ENCODE assay signal across 8 mouse cellular contexts in the genomic region with DNA sequence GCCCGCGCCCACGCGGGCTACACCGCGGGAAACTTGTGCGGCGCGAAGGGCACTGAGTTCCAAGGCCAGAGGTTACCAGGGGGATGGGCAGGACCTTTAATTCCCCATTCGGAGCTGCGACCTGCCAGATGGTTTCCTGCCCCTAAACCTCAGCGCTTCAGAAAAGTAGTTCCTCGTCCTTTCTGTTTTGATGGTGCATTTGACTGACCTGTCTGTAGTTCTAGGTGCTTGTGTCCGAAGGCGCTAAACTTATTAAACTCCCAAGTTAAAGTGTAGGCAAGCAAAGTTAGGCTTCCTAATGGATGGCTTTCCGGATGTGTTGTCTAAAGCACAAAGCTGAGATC. TPM values are rescaled to one million over a fixed set of nuclear protein-coding genes. Genes with fewer than 3 reads are reported as not detected.
DNase-seq lines count a peak whose midpoint lies in the region; ATAC-seq and TF ChIP-seq lines count a peak whose summit lies in the region.

No protein-coding gene starts in this region.

- H3K4me1 ChIP-seq in kidney, adult 2 months (ENCODE audit: control insufficient read depth, insufficient read depth, low read length) = peaks cover 18% of the 10 kb centered on the region
- H3K4me1 ChIP-seq in bone marrow, adult 2 months (ENCODE audit: control insufficient read depth, insufficient read depth, low read length) = no peaks in the 10 kb centered on the region
- peaks cover 12% of the 10 kb centered on the region for H3K4me1 ChIP-seq in hindbrain, embryonic 12.5 days
- peaks cover 7% of the 10 kb centered on the region for H3K4me1 ChIP-seq in midbrain, embryonic 12.5 days

- ATAC-seq in hindbrain, embryonic 12.5 days (ENCODE audit: low FRiP score) = no peak
- ATAC-seq in midbrain, embryonic 12.5 days (ENCODE audit: low FRiP score, low read depth) = no peak

- H3K27ac ChIP-seq in kidney, adult 2 months (ENCODE audit: insufficient read depth, low read depth, low read length) = peak overlapping the region; percentile 98
- peak overlapping the region; percentile 54; the same call in 1 of the 2 replicates for H3K27ac ChIP-seq in bone marrow, adult 2 months (ENCODE audit: control insufficient read depth, insufficient read depth, low read depth, low read length, poor library complexity)
- peak overlapping the region; percentile 89 for H3K27ac ChIP-seq in hindbrain, embryonic 12.5 days
- peak overlapping the region; percentile 80 for H3K27ac ChIP-seq in midbrain, embryonic 12.5 days (replicated peaks)

- under 1% methylated on average over 16 of the region's 16 CpGs for WGBS in kidney, adult 2 months
- under 1% methylated on average over 16 of the region's 16 CpGs for WGBS in bone marrow, adult 2 months
- 0% methylated on average over 16 of the region's 16 CpGs for WGBS in hindbrain, embryonic 12.5 days
- under 1% methylated on average over 16 of the region's 16 CpGs for WGBS in midbrain, embryonic 12.5 days

- H3K4me2 ChIP-seq in hindbrain, embryonic 12.5 days (replicated peaks) = peak overlapping the region; percentile 88
- H3K4me2 ChIP-seq in midbrain, embryonic 12.5 days (replicated peaks) = peak overlapping the region; percentile 89

- no peaks in the 10 kb centered on the region for H3K9me3 ChIP-seq in hindbrain, embryonic 12.5 days (replicated peaks)
- no peaks in the 10 kb centered on the region for H3K9me3 ChIP-seq in midbrain, embryonic 12.5 days

- TF ChIP-seq CTCF in kidney, adult 2 months (conservative IDR thresholded peaks at IDR 0.05; ENCODE audit: insufficient read depth, insufficient read length, low read depth, low read length) = no peak
- TF ChIP-seq CTCF in bone marrow, adult 2 months (IDR thresholded peaks at IDR 0.05; ENCODE audit: control insufficient read depth, insufficient read depth, low read length) = no peak

- H3K27me3 ChIP-seq in kidney, adult 2 months (replicated peaks; ENCODE audit: control insufficient read depth, insufficient read depth, low read length) = no peaks in the 10 kb centered on the region
- H3K27me3 ChIP-seq in hindbrain, embryonic 12.5 days = peaks cover 13% of the 10 kb centered on the region
- peaks cover 20% of the 10 kb centered on the region for H3K27me3 ChIP-seq in midbrain, embryonic 12.5 days

- peak; percentile 75 for DNase-seq in kidney, adult 2 months
- no peak for DNase-seq in kidney, postnatal 4 days
- DNase-seq in right cerebral cortex, postnatal 36 days (ENCODE audit: low spot score in 2 of 2) = no peak
- no peak for DNase-seq in frontal cortex, adult 2 months (ENCODE audit: extremely low spot score in 1 of 2, low spot score in 1 of 2)
- no peak for DNase-seq in adrenal gland, adult 18-20 months (ENCODE audit: low spot score in 2 of 2)

- TF ChIP-seq POLR2A in kidney, adult 2 months (IDR thresholded peaks at IDR 0.05; ENCODE audit: low read depth, low read length) = no peak
- TF ChIP-seq POLR2A in bone marrow, adult 2 months (IDR thresholded peaks at IDR 0.05; ENCODE audit: borderline replicate concordance, control insufficient read depth, low read depth, low read length) = no peak

- no peaks in the 10 kb centered on the region for H3K36me3 ChIP-seq in kidney, adult 2 months (ENCODE audit: control insufficient read depth, insufficient read depth, low read length)
- H3K36me3 ChIP-seq in hindbrain, embryonic 12.5 days = no peaks in the 10 kb centered on the region
- H3K36me3 ChIP-seq in midbrain, embryonic 12.5 days = no peaks in the 10 kb centered on the region

- peak overlapping the region; percentile 100 for H3K4me3 ChIP-seq in kidney, adult 2 months (ENCODE audit: insufficient read depth, low read depth, low read length)
- peak overlapping the region; percentile 33 for H3K4me3 ChIP-seq in bone marrow, adult 2 months (replicated peaks; ENCODE audit: control insufficient read depth, low read depth, low read length)
- peak overlapping the region; percentile 81 for H3K4me3 ChIP-seq in hindbrain, embryonic 12.5 days
- H3K4me3 ChIP-seq in midbrain, embryonic 12.5 days = peak overlapping the region; percentile 73

- peak overlapping the region; percentile 82 for H3K9ac ChIP-seq in hindbrain, embryonic 12.5 days
- peak overlapping the region; percentile 75 for H3K9ac ChIP-seq in midbrain, embryonic 12.5 days (replicated peaks)

RNA-seq across cellular contexts. Expression of a gene that starts 39.5 kb away (rescaled TPM):
- polyA plus RNA-seq in kidney, adult 2 months (2012; rRNA removed) = 26.2 and 64.8 TPM in 2 replicates
- polyA plus RNA-seq in bone marrow, adult 2 months (2011; ENCODE audit: insufficient read depth, insufficient read length, low replicate concordance, missing spikeins) = 4.9 and 5.5 TPM in 2 replicates
- 16.5 and 18.3 TPM in 2 replicates for polyA plus RNA-seq in hindbrain, embryonic 12.5 days (2016; fragmentation: Nextera tagmentation; extraction: Ambion mirVana)
- polyA plus RNA-seq in midbrain, embryonic 12.5 days (2016; fragmentation: Nextera tagmentation; extraction: Ambion mirVana) = 7.3 and 9.2 TPM in 2 replicates
- 16.9 and 17.6 TPM in 2 replicates for polyA plus RNA-seq in frontal cortex, adult 2 months (2012; rRNA removed)
- 10 to 100 TPM; 39.1 to 43.0 TPM for total RNA-seq in adrenal gland, adult 18-20 months (2021)

Comparison
In these comparisons a context has a peak if more than half of its experiments do, and no peak if none do; other contexts are left out.
1. H3K4me3 ChIP-seq: peak in every context shown above with its lines; median percentile 100 in kidney, adult 2 months; 81 in hindbrain, embryonic 12.5 days; 73 in midbrain, embryonic 12.5 days; 33 in bone marrow, adult 2 months.